Mouse (Mus musculus): ENCODE measurements around the gene Fahd1. TPM values are rescaled to one million over a fixed set of nuclear protein-coding genes. Genes with fewer than 3 reads are reported as not detected.

Fahd1 gene
- 2.1 TPM for total RNA-seq (2023)

GRCm38 (mm10) chr17:24850065-24850772 is at the start of gene Fahd1:
Fahd1 (minus strand) TSS chr17:24850364.

GRCm38 (mm10) chr17:24896241-24896992 is 46.3 kb upstream of the Fahd1 start, which contains the start of gene Nme3:
Nme3 (plus strand) TSS chr17:24896500.

GRCm38 (mm10) chr17:24894995-24895547 is 44.9 kb upstream of the Fahd1 start, which contains the start of the genes Eme2 and Mrps34:
Eme2 (minus strand) TSS chr17:24895087.
Mrps34 (plus strand) TSS chr17:24895116.

GRCm38 (mm10) chr17:24886134-24886931 is 36.2 kb upstream of the Fahd1 start, which contains the start of the genes Nubp2 and Spsb3:
Nubp2 (minus strand) TSS chr17:24886349.
Spsb3 (plus strand) TSS chr17:24886643.

GRCm38 (mm10) chr17:24865776-24866175 is 15.6 kb upstream of the Fahd1 start, which contains the start of gene Igfals:
Igfals (plus strand) TSS chr17:24865997.

GRCm38 (mm10) chr17:24839842-24840241 is 10.3 kb downstream of the Fahd1 start, which contains the start of gene Hagh:
Hagh (plus strand) TSS chr17:24840143.

GRCm38 (mm10) chr17:24803952-24804951 is 45.9 kb downstream of the Fahd1 start, which contains the start of gene Meiob:
Meiob (plus strand) TSS chr17:24804289.

Other genes with a start within 250 kb of the Fahd1 start
- 56.1 TPM for gene Tsc2, start 217.7 kb downstream of the Fahd1 start, total RNA-seq (2023)
- gene Nthl1, start 217.7 kb downstream of the Fahd1 start, total RNA-seq (2023) = 2.0 TPM
- 0.73 TPM for gene Slc9a3r2, start 200.0 kb downstream of the Fahd1 start, total RNA-seq (2023)
- gene Npw, start 191.9 kb downstream of the Fahd1 start, total RNA-seq (2023) = not detected
- 63.8 TPM for gene Zfp598, start 180.7 kb downstream of the Fahd1 start, total RNA-seq (2023)
- gene Syngr3, start 160.4 kb downstream of the Fahd1 start, total RNA-seq (2023) = not detected
- 14.5 TPM for gene Gfer, start 154.2 kb downstream of the Fahd1 start, total RNA-seq (2023)
- gene Noxo1, start 154.1 kb downstream of the Fahd1 start, total RNA-seq (2023) = 2.7 TPM
- gene Tbl3, start 142.7 kb downstream of the Fahd1 start, total RNA-seq (2023) = 29.7 TPM
- not detected for gene Rnf151, start 132.3 kb downstream of the Fahd1 start, total RNA-seq (2023)
- gene Rps2, start 132.2 kb downstream of the Fahd1 start, total RNA-seq (2023) = 1,468 TPM
- 64.9 TPM for gene Ndufb10, start 125.9 kb downstream of the Fahd1 start, total RNA-seq (2023)
- not detected for gene Rpl3l, start 122.5 kb downstream of the Fahd1 start, total RNA-seq (2023)
- gene Msrb1, start 113.7 kb downstream of the Fahd1 start, total RNA-seq (2023) = 31.3 TPM
- not detected for gene Hs3st6, start 97.4 kb downstream of the Fahd1 start, total RNA-seq (2023)
- not detected for gene Meiob, start 46.1 kb downstream of the Fahd1 start, total RNA-seq (2023)
- gene Hagh, start 10.2 kb downstream of the Fahd1 start, total RNA-seq (2023) = 29.9 TPM
- gene Igfals, start 15.6 kb upstream of the Fahd1 start, total RNA-seq (2023) = not detected
- gene Nubp2, start 36.0 kb upstream of the Fahd1 start, total RNA-seq (2023) = 56.2 TPM
- 27.0 TPM for gene Spsb3, start 36.3 kb upstream of the Fahd1 start, total RNA-seq (2023)
- gene Eme2, start 44.7 kb upstream of the Fahd1 start, total RNA-seq (2023) = 66.7 TPM
- 40.3 TPM for gene Mrps34, start 44.8 kb upstream of the Fahd1 start, total RNA-seq (2023)
- gene Nme3, start 46.1 kb upstream of the Fahd1 start, total RNA-seq (2023) = 15.3 TPM
- 222 TPM for gene Mapk8ip3, start 86.6 kb upstream of the Fahd1 start, total RNA-seq (2023)
- gene Jpt2, start 110.3 kb upstream of the Fahd1 start, total RNA-seq (2023) = 22.7 TPM
- gene Cramp1l, start 165.4 kb upstream of the Fahd1 start, total RNA-seq (2023) = 35.0 TPM
- gene Ift140, start 165.7 kb upstream of the Fahd1 start, total RNA-seq (2023) = 23.8 TPM
- gene Tmem204, start 233.2 kb upstream of the Fahd1 start, total RNA-seq (2023) = not detected